Mouse (Mus musculus) lung, embryonic 14.5 days (tissue): Measurements from ENCODE around the gene Krt87. TPM values are rescaled to one million over a fixed set of nuclear protein-coding genes. Genes with fewer than 3 reads are reported as not detected.

Experiments
- ATAC-seq: fragments of 200-750 bp; cut with Nextera tagmentation; 2 replicates; pipeline ENCODE4 v1.8.0; 2017; ENCODE audit warnings: mild to moderate bottlenecking, moderate TSS enrichment, moderate library complexity; ENCODE audit not compliant: insufficient read depth
- DNase-seq: peaks from one replicate; pipeline ENCODE4 v3.0.0-alpha.2; 2015
- H3K27ac ChIP-seq: fragments of 300-500 bp; sonication (generic); 2 replicates; pipeline ENCODE4 v1.5.1; 2014; ENCODE audit warnings: low read depth, mild to moderate bottlenecking, moderate library complexity
- H3K27me3 ChIP-seq: fragments of 300-500 bp; sonication (generic); 2 replicates; pipeline ENCODE4 v1.6.1; 2014; ENCODE audit warnings: low read length, control low read depth; ENCODE audit not compliant: insufficient read depth
- H3K36me3 ChIP-seq: fragments of 300-500 bp; sonication (generic); 2 replicates; pipeline ENCODE4 v1.6.1; 2014; ENCODE audit warnings: control low read depth; ENCODE audit not compliant: insufficient read depth
- H3K4me1 ChIP-seq: fragments of 300-500 bp; sonication (generic); 2 replicates; pipeline ENCODE4 v1.6.1; 2014; ENCODE audit warnings: antibody characterized with exemption, control low read depth; ENCODE audit not compliant: insufficient read depth
- H3K4me2 ChIP-seq: fragments of 300-500 bp; sonication (generic); 2 replicates; pipeline ENCODE4 v1.6.1; 2014; ENCODE audit warnings: mild to moderate bottlenecking
- H3K4me3 ChIP-seq: fragments of 300-500 bp; sonication (generic); 2 replicates; pipeline ENCODE4 v1.5.1; 2014; ENCODE audit warnings: low read depth, low read length
- H3K9ac ChIP-seq: fragments of 300-500 bp; sonication (generic); 2 replicates; pipeline ENCODE4 v1.6.1; 2014
- H3K9me3 ChIP-seq: fragments of 300-500 bp; sonication (generic); 2 replicates; pipeline ENCODE4 v1.6.1; 2016; ENCODE audit warnings: low read depth, low read length, control low read depth
- CTCF ChIP-seq: IDR thresholded peaks from 2 replicates; pipeline ENCODE4 v1.5.1; 2016; ENCODE audit warnings: antibody characterized with exemption, low read depth
- WGBS: fragments of 180-500 bp; shearing (Covaris S2); extraction: QIAGEN DNeasy Blood & Tissue Kit; methylation state at CpG from one replicate; pipeline ENCODE4 v1.1.7; 2014; 5-methylcytosine and 5-hydroxymethylcytosine counted together
- polyA plus RNA-seq: library from polyadenylated mRNA; unstranded; fragments of >200 nt; fragmentation: Nextera tagmentation; extraction: Ambion mirVana; gene quantifications from 2 replicates; pipeline ENCODE4 v1.2.1, GENCODE M21; 2014

Gene Krt87
- polyA plus RNA-seq, 1 experiment from 2014 or later: 0.22 TPM

DNA sequence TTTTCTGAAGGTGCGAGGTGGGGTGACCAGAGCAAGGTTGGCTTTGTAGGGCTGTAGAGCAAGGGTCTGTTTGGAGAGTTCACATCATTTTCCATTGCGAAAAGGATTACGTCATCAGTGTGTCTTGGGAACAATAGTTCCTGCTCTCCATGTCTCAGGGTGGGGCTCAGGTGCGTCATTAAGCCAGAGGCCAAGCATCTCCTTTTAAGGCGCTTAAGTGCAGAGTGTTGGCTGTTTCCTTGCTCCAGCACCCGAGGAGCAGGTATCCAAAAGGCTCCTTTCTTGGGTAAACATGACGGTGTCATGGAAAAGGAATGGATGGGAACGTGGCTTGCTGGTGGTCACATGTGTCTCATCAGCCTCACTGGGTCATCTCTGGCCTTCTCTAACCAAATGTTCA is 16.2 kb upstream of the Krt87 start:
- no peak for TF ChIP-seq CTCF
- peaks cover 6% of the 10 kb centered on the region; the same call in 1 of the 2 replicates for H3K9me3 ChIP-seq
- no peak overlapping the region for H3K27ac ChIP-seq
- H3K4me2 ChIP-seq: no peak overlapping the region
- H3K9ac ChIP-seq: no peak overlapping the region
- H3K4me1 ChIP-seq: no peaks in the 10 kb centered on the region
- no peaks in the 10 kb centered on the region for H3K36me3 ChIP-seq
- no peak for ATAC-seq
- no peak for DNase-seq
- H3K27me3 ChIP-seq: no peaks in the 10 kb centered on the region
- H3K4me3 ChIP-seq: no peak overlapping the region
- 69% methylated on average over 8 of the region's 8 CpGs for WGBS

DNA sequence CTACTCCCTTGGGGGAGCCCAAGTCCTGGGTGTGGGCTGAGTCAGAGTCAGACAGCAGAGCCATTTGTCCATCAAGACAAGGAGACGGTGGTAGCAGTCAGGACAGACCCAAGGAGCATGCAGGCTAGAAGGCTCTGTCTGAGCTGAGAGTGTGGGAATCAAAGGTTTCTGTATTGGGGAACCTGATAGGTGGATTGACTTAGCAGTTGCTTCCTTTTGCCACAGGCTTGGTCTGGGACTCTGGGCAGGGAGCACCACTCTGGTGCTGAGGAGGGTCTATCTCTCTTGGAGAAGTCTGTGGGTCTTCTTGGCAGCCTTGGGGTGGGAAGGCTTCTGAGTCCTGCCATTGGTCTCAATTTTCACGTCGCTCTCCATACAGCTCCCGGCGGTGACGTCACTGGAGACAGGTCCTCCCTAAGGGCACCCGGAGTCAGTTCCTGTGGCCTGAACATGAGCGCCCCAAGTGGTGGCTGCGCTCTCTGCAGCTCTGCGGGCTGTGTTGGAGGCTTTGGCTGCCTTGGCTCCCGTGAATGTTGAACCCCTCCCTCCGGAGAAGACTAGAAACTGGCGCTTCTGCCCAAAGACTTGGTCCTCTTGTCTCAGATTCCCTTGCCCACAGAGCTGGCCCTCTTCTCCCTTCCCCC is 14.6 kb upstream of the Krt87 start:
- WGBS: 5% methylated on average over 13 of the region's 13 CpGs
- no peak overlapping the region for H3K4me2 ChIP-seq

DNA sequence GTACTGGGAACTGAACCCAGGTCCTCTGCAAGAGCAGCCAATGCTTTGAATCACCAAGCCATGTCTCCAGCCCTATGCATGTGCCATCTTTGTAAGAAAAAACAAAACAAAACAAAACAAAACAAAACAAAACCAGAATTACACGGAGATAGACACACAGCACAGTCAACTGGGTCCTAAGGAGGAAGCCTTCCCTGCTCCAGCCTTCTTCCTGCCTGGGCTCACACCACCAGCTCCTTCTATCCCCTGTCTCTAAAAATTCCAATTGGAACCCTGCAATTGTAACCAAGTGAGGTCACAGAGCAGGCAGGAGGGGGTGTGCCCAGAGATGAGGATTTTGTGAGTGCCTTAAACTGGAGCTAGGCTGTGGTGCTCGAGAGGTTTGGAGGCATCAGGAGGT is 8.8 kb upstream of the Krt87 start, which contains the start of gene Krt88:
Gene Krt88 (plus strand): TSS at position 301 of the 400 bp plus-strand sequence.
- Histone ChIP-seq H3K4me2 (no peak within 1 kb of the TSS), H3K9ac (no peak within 1 kb of the TSS), H3K9me3 (no peaks in the 10 kb centered on the region), H3K27me3 (no peaks in the 10 kb centered on the region), H3K27ac (no peak within 1 kb of the TSS), H3K36me3 (no peaks in the 10 kb centered on the region), H3K4me3 (no peak within 1 kb of the TSS), H3K4me1 (no peaks in the 10 kb centered on the region)
- DNase-seq (no peak), ATAC-seq (no peak)
- WGBS: 68% methylated on average over 2 of the region's 2 CpGs
- TF ChIP-seq CTCF: no peak

More for the DNA sequence above, 14.6 kb upstream of the Krt87 start:
- no peaks in the 10 kb centered on the region for H3K27me3 ChIP-seq
- no peak; the same call in 1 of the 2 replicates for ATAC-seq
- DNase-seq: peak; percentile 83
- no peaks in the 10 kb centered on the region for H3K4me1 ChIP-seq
- H3K27ac ChIP-seq: no peak overlapping the region
- no peak overlapping the region for H3K4me3 ChIP-seq
- no peaks in the 10 kb centered on the region for H3K36me3 ChIP-seq
- peaks cover 6% of the 10 kb centered on the region; the same call in 1 of the 2 replicates for H3K9me3 ChIP-seq
- no peak overlapping the region for H3K9ac ChIP-seq
- peak; percentile 84 for TF ChIP-seq CTCF

DNA sequence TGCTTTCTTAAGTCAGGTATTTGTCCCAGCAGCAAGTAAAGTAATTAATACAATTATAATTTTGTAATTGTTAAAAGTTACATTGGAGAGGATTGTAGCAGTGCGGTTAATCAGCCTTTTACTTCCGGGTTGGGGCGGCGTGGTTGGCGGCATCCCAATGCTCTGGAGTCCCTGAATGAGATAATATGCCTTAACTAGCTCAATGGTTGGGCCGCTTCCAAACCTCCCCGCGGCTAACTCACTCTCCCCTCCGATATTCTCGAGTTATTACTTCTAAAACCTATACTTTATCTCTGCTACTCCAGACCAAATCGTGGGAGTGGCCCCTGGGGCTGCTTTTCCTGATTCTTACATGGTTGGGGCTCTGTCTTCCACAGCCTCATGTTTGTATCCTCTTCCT is 8.0 kb upstream of the Krt87 start:
- H3K9ac ChIP-seq: no peak overlapping the region
- 68% methylated on average over 11 of the region's 11 CpGs for WGBS
- ATAC-seq (no peak), DNase-seq (no peak)
- H3K4me1 ChIP-seq: no peaks in the 10 kb centered on the region
- no peak overlapping the region for H3K27ac ChIP-seq
- no peaks in the 10 kb centered on the region for H3K9me3 ChIP-seq
- no peak overlapping the region for H3K4me3 ChIP-seq
- H3K36me3 ChIP-seq: no peaks in the 10 kb centered on the region
- TF ChIP-seq CTCF: no peak
- no peak overlapping the region for H3K4me2 ChIP-seq
- H3K27me3 ChIP-seq: no peaks in the 10 kb centered on the region

DNA sequence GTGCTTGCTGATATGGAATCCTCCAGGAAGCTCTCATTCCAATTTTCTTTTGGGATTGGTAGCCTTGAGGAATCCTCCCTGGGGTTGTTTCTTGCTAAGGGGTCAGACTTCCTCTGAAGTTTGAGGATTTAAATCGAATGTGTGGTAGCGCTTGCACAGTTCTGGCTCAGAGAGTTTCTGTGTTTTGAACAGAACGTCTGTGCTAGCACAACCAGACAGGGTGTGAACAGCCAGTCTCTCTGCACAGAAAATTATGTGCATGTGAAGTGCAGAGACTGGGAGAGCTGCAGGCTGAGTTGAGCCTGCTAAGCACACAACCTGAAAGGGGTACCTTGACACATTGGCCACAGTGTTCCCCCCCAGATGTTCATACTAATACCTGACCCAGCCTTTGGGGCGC is 2.2 kb upstream of the Krt87 start:
- no peak overlapping the region for H3K27ac ChIP-seq
- H3K36me3 ChIP-seq: no peaks in the 10 kb centered on the region
- H3K4me3 ChIP-seq: no peak overlapping the region
- peaks cover 28% of the 10 kb centered on the region for H3K27me3 ChIP-seq
- no peak for TF ChIP-seq CTCF
- ATAC-seq (no peak), DNase-seq (no peak)
- 64% methylated on average over 4 of the region's 4 CpGs for WGBS
- H3K9me3 ChIP-seq: no peaks in the 10 kb centered on the region
- H3K4me2 ChIP-seq: no peak overlapping the region
- H3K4me1 ChIP-seq: no peaks in the 10 kb centered on the region
- no peak overlapping the region for H3K9ac ChIP-seq

DNA sequence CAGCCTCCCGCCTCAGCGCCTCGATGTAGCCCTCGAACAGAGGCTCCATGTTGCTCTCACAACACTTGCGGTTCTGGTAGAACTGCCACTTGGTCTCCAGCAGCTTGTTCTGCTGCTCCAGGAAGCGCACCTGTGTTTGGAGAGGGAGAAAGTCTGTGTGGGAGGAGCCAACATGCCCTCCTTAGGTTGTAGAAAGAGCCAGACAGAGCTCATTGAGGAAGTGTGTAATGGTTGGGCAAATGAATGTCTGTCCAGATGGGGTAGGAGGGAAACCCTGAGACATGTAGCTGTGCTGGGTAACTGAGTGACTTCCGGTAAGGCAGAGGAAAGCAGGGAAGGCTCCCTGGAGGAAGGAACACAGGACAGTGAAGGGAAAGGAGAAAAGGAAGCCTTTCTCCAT is 2.0 kb downstream of the Krt87 start:
- DNase-seq: peak; percentile 20
- ATAC-seq: no peak
- Histone ChIP-seq H3K27ac (no peak overlapping the region), H3K4me1 (no peaks in the 10 kb centered on the region), H3K4me2 (no peak overlapping the region), H3K4me3 (no peak overlapping the region), H3K9ac (no peak overlapping the region), H3K27me3 (peaks cover 28% of the 10 kb centered on the region), H3K36me3 (no peaks in the 10 kb centered on the region), H3K9me3 (no peaks in the 10 kb centered on the region)
- no peak for TF ChIP-seq CTCF
- 77% methylated on average over 7 of the region's 7 CpGs for WGBS

DNA sequence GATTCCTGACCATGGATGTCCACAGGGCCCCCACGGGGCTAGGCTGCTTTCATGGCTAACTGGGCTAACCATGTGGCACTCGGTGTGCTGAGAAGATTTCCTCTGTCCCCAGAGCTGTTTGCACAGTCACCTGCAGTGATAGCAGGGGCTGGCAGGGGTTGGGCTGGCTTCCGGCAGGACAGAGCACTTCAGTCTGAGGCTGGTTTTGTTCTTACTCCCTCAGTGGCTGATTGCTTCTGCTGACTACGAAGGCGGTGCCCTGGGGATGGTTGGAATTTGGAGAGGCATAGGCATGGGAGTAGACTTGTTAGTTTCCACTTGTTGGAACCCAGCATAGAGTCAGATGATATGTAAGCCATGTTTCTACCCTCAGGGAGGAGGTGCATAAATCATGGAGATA is 13.7 kb downstream of the Krt87 start:
- WGBS: 26% methylated on average over 5 of the region's 5 CpGs
- Histone ChIP-seq H3K36me3 (peaks cover 26% of the 10 kb centered on the region), H3K4me3 (no peak overlapping the region), H3K9me3 (no peaks in the 10 kb centered on the region), H3K9ac (no peak overlapping the region), H3K4me2 (no peak overlapping the region), H3K27ac (peak overlapping the region; percentile 42; the same call in 1 of the 2 replicates), H3K4me1 (no peaks in the 10 kb centered on the region), H3K27me3 (no peaks in the 10 kb centered on the region)
- no peak for TF ChIP-seq CTCF
- DNase-seq (peak; percentile 31), ATAC-seq (peak; percentile 24; the same call in 1 of the 2 replicates)
